24 mouse cellular contexts compared by ENCODE assay signal in genomic region chr16:84627052-84627451, GRCm38 (mm10).
A peak's percentile ranks its signal among the peaks of the same experiment; 100 is the strongest.
DNase-seq lines count a peak whose midpoint lies in the region; ATAC-seq and TF ChIP-seq lines count a peak whose summit lies in the region.
"Had no signal": no experiment of that assay in that cellular context is flagged by ENCODE, and none has a peak within 500 bp of the region (broad histone marks: within the 10 kb centered on the region; RNA-seq: fewer than 3 reads in every experiment).

No protein-coding gene starts in this region.

- dilution Hi-C loops in CH12.LX (cut with MboI; ENCODE audit: extremely low pct_ligation_motif_present, extremely low pct_unique_long_range_greater_than_20kb, low sequenced_read_pairs): no loop called here

- H3K9me3 ChIP-seq in CH12.LX (replicated peaks; ENCODE audit: low read length): peaks cover 4% of the 10 kb centered on the region
- no peaks in the 10 kb centered on the region for H3K9me3 ChIP-seq in forebrain, embryonic 16.5 days (ENCODE audit: control insufficient read depth, low read length)
- H3K9me3 ChIP-seq: embryonic facial prominence, embryonic 15.5 days; heart, embryonic 10.5 days; hindbrain, embryonic 10.5 days; intestine, embryonic 15.5 days; kidney, embryonic 15.5 days; neural tube, embryonic 13.5 days had no signal

- TF ChIP-seq RAD21 in CH12.LX (IDR thresholded peaks at IDR 0.05; ENCODE audit: low read depth, low read length): no peak

- no peak overlapping the region for H3K27ac ChIP-seq in CH12.LX (ENCODE audit: insufficient read depth, low read depth)
- H3K27ac ChIP-seq in kidney, adult 2 months (ENCODE audit: insufficient read depth, low read depth, low read length): no peak overlapping the region
- H3K27ac ChIP-seq in forebrain, embryonic 16.5 days (ENCODE audit: low read length): no peak overlapping the region
- H3K27ac ChIP-seq: embryonic facial prominence, embryonic 15.5 days; gastrocnemius, adult 2 months; heart, embryonic 10.5 days; hindbrain, embryonic 10.5 days; intestine, embryonic 15.5 days; kidney, embryonic 15.5 days; neural tube, embryonic 13.5 days had no signal

- no peak for ATAC-seq in forebrain, embryonic 16.5 days
- ATAC-seq: forebrain, postnatal 0 days; hindbrain, embryonic 16.5 days; intestine, embryonic 15.5 days; Patski had no signal

- no peak for TF ChIP-seq POLR2A in CH12.LX (IDR thresholded peaks at IDR 0.05; ENCODE audit: low read depth, low read length)
- TF ChIP-seq POLR2A in kidney, adult 2 months (IDR thresholded peaks at IDR 0.05; ENCODE audit: low read depth, low read length): no peak

- H3K9ac ChIP-seq in CH12.LX (ENCODE audit: insufficient read depth, low read depth): no peak overlapping the region
- H3K9ac ChIP-seq in forebrain, embryonic 16.5 days (replicated peaks; ENCODE audit: low read depth, low read length): no peak overlapping the region
- H3K9ac ChIP-seq: embryonic facial prominence, embryonic 15.5 days; forebrain, postnatal 0 days; intestine, embryonic 15.5 days; kidney, embryonic 15.5 days; neural tube, embryonic 13.5 days had no signal

- WGBS in kidney, adult 2 months: 99% methylated on average over 2 of the region's 2 CpGs
- WGBS in forebrain, embryonic 16.5 days: 98% methylated on average over 2 of the region's 2 CpGs

- in situ Hi-C loops in CH12.LX (cut with MboI; ENCODE audit: low pct_ligation_motif_present, low pct_unique_long_range_greater_than_20kb, low sequenced_read_pairs): no loop called here

- 0 out of 2 replicates have a peak, but pooled peaks have one; percentile 47 for TF ChIP-seq EP300 in CH12.LX (IDR thresholded peaks at IDR 0.05; ENCODE audit: low read length)

- no peak overlapping the region for H3K4me3 ChIP-seq in CH12.LX (replicated peaks in 1 of 3; ENCODE audit: low read depth in 2 of 3, low read length in 2 of 3, poor library complexity in 1 of 3)
- no peak overlapping the region for H3K4me3 ChIP-seq in kidney, adult 2 months (ENCODE audit: insufficient read depth, low read depth, low read length)
- H3K4me3 ChIP-seq in forebrain, embryonic 16.5 days (replicated peaks; ENCODE audit: low read length): no peak overlapping the region
- H3K4me3 ChIP-seq: embryonic facial prominence, embryonic 15.5 days; gastrocnemius, adult 2 months; heart, embryonic 10.5 days; hindbrain, embryonic 10.5 days; intestine, embryonic 15.5 days; kidney, embryonic 15.5 days; neural tube, embryonic 13.5 days had no signal

- peaks cover 4 to 51% of the 10 kb centered on the region in 2 experiments for H3K4me1 ChIP-seq in CH12.LX (ENCODE audit: control insufficient read depth in 1 of 2, insufficient read depth in 2 of 2)
- H3K4me1 ChIP-seq in kidney, adult 2 months (ENCODE audit: control insufficient read depth, insufficient read depth, low read length): no peaks in the 10 kb centered on the region
- H3K4me1 ChIP-seq in forebrain, embryonic 16.5 days (replicated peaks; ENCODE audit: control insufficient read depth, insufficient read depth, low read length): no peaks in the 10 kb centered on the region
- H3K4me1 ChIP-seq: embryonic facial prominence, embryonic 15.5 days; heart, embryonic 10.5 days; hindbrain, embryonic 10.5 days; intestine, embryonic 15.5 days; kidney, embryonic 15.5 days; neural tube, embryonic 13.5 days had no signal

- peak; percentile 12 to 48 for DNase-seq in left cerebral cortex, postnatal 25 days (ENCODE audit: low spot score in 2 of 2)
- no peak for DNase-seq in left cerebral cortex, postnatal 4 days
- DNase-seq in CH12.LX (ENCODE audit: extremely low read depth): no peak
- DNase-seq in fibroblast of lung, adult 2 months (ENCODE audit: low read depth): peak; percentile 24
- no peak for DNase-seq in kidney, adult 2 months
- DNase-seq in gastrocnemius, adult 18-20 months (ENCODE audit: low spot score): no peak
- DNase-seq: adrenal gland, adult 8-10 months; cerebellum, adult 8-10 months; forebrain, postnatal 0 days; gastrocnemius, adult 2 months; kidney, postnatal 4 days; lung, postnatal 4 days; midbrain, embryonic 14.5 days; spleen, adult 18-20 months; thymus, postnatal 14 days had no signal

- H3K4me2 ChIP-seq in CH12.LX (ENCODE audit: insufficient read depth, low read depth, poor library complexity, severe bottlenecking): no peak overlapping the region
- no peak overlapping the region for H3K4me2 ChIP-seq in forebrain, embryonic 16.5 days (ENCODE audit: low read length)
- H3K4me2 ChIP-seq: embryonic facial prominence, embryonic 15.5 days; intestine, embryonic 15.5 days; kidney, embryonic 15.5 days; neural tube, embryonic 13.5 days had no signal

- peaks cover 4% of the 10 kb centered on the region; the same call in 1 of the 2 replicates for H3K79me2 ChIP-seq in CH12.LX (replicated peaks; ENCODE audit: control insufficient read depth, extremely low read depth, insufficient read depth, poor library complexity, severe bottlenecking)

- intact Hi-C loops in left cerebral cortex, postnatal 25 days (cut with DNase I): loop anchor here (5.0 kb wide), 1 partner anchor 55 kb away; no protein-coding TSS in a partner anchor
- intact Hi-C loops in left cerebral cortex, postnatal 4 days (cut with DNase I): no loop called here

- H3K27me3 ChIP-seq in CH12.LX (replicated peaks): no peaks in the 10 kb centered on the region
- no peaks in the 10 kb centered on the region for H3K27me3 ChIP-seq in kidney, adult 2 months (replicated peaks; ENCODE audit: control insufficient read depth, insufficient read depth, low read length)
- no peaks in the 10 kb centered on the region for H3K27me3 ChIP-seq in forebrain, embryonic 16.5 days (replicated peaks; ENCODE audit: control insufficient read depth, insufficient read depth, low read length)
- H3K27me3 ChIP-seq: embryonic facial prominence, embryonic 15.5 days; intestine, embryonic 15.5 days; kidney, embryonic 15.5 days; neural tube, embryonic 13.5 days had no signal

- no peak for TF ChIP-seq CTCF in CH12.LX (conservative IDR thresholded peaks at IDR 0.05 in 1 of 2, IDR thresholded peaks at IDR 0.05 in 1 of 2; ENCODE audit: low read depth in 2 of 2, low read length in 2 of 2)
- no peak for TF ChIP-seq CTCF in kidney, adult 2 months (conservative IDR thresholded peaks at IDR 0.05; ENCODE audit: insufficient read depth, insufficient read length, low read depth, low read length)

- H3K36me3 ChIP-seq in CH12.LX (replicated peaks in 1 of 2; ENCODE audit: control insufficient read depth in 1 of 2, insufficient read depth in 1 of 2, low read length in 1 of 2): peaks cover 0 to 3% of the 10 kb centered on the region in 2 experiments
- no peaks in the 10 kb centered on the region for H3K36me3 ChIP-seq in kidney, adult 2 months (ENCODE audit: control insufficient read depth, insufficient read depth, low read length)
- H3K36me3 ChIP-seq in forebrain, embryonic 16.5 days (ENCODE audit: control insufficient read depth, insufficient read depth): no peaks in the 10 kb centered on the region
- H3K36me3 ChIP-seq: embryonic facial prominence, embryonic 15.5 days; heart, embryonic 10.5 days; hindbrain, embryonic 10.5 days; intestine, embryonic 15.5 days; kidney, embryonic 15.5 days; neural tube, embryonic 13.5 days had no signal

TF ChIP-seq in CH12.LX, 34 proteins besides CTCF, POLR2A, EP300 and RAD21:
- TF ChIP-seq RCOR1 (conservative IDR thresholded peaks at IDR 0.05; ENCODE audit: low read depth, low read length) (no peak), CHD2 (IDR thresholded peaks at IDR 0.05; ENCODE audit: low read length) (peak; percentile 29; the same call in 1 of the 2 replicates), HCFC1 (IDR thresholded peaks at IDR 0.05; ENCODE audit: low read depth, low read length) (no peak), CHD1 (IDR thresholded peaks at IDR 0.05; ENCODE audit: low read depth, low read length) (0 out of 2 replicates have a peak, but pooled peaks have one; percentile 19), BHLHE40 (IDR thresholded peaks at IDR 0.05; ENCODE audit: low read depth, low read length) (peak; percentile 34; the same call in 1 of the 2 replicates), ETS1 (conservative IDR thresholded peaks at IDR 0.05; ENCODE audit: low read depth, low read length) (peak; percentile 67), MEF2A (IDR thresholded peaks at IDR 0.05; ENCODE audit: borderline replicate concordance, low read depth, low read length) (peak; percentile 89), MAX (IDR thresholded peaks at IDR 0.05; ENCODE audit: low read length) (peak; percentile 38; the same call in 1 of the 2 replicates), KAT2A (IDR thresholded peaks at IDR 0.05; ENCODE audit: insufficient replicate concordance, low read length) (no peak), MYC (IDR thresholded peaks at IDR 0.05; ENCODE audit: low read depth, low read length) (peak; percentile 67; the same call in 1 of the 2 replicates), JUND (conservative IDR thresholded peaks at IDR 0.05; ENCODE audit: low read depth, low read length) (0 out of 2 replicates have a peak, but pooled peaks have one; percentile 48), MAZ (IDR thresholded peaks at IDR 0.05; ENCODE audit: low read depth, low read length) (no peak), JUN (IDR thresholded peaks at IDR 0.05; ENCODE audit: insufficient read depth, low read depth, low read length) (peak; percentile 50; the same call in 1 of the 2 replicates), TCF12 (IDR thresholded peaks at IDR 0.05; ENCODE audit: low read depth, low read length) (0 out of 2 replicates have a peak, but pooled peaks have one; percentile 27), NRF1 (IDR thresholded peaks at IDR 0.05; ENCODE audit: low read depth, low read length) (no peak), SIN3A (IDR thresholded peaks at IDR 0.05; ENCODE audit: low read length) (0 out of 2 replicates have a peak, but pooled peaks have one; percentile 34), E2F4 (IDR thresholded peaks at IDR 0.05; ENCODE audit: insufficient replicate concordance, low read depth, low read length) (0 out of 2 replicates have a peak, but pooled peaks have one; percentile 21)
TF ChIP-seq in CH12.LX: peak in this region for 12.

Comparison
In these comparisons a context has a peak if more than half of its experiments do, and no peak if none do; other contexts are left out.
1. DNase-seq: peak in left cerebral cortex, postnatal 25 days (2 of 2) and fibroblast of lung, adult 2 months (single experiment); none in left cerebral cortex, postnatal 4 days (single experiment), CH12.LX (single experiment), kidney, adult 2 months (single experiment) and gastrocnemius, adult 18-20 months (single experiment).